Mouse (Mus musculus) kidney, postnatal 25 days (tissue): ENCODE results near the gene Mrpl55.
"Not testable (repeated sequence)": the region's sequence is repeated elsewhere in the genome, so short reads cannot be mapped to it uniquely, and the experiment has no call there.

Experiments used
- DNase-seq, 2 experiments: peaks; one replicate each; pipeline ENCODE4 v3.0.0; 2021; ENCODE audit warnings: mixed read lengths in 2 of 2

The Mrpl55 gene

DNA sequence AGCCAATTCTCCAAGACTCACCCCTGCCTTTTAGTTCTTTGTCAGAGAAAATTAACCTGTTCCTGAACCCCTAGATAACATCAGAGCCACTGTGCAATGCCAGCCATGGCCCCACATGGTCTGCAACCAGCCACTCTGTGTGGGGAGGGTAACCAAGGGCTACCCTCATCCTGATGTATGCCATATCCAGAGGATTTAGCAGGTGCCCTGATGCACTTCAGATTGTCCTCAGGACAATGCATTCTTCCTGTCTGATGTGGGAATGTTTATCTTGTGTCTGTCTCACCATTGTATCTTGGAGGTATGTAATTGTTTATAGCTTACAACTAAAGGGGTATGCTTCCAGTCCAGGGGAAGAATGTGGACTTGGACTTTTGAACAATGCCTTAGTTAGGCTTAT lies 6.1 kb upstream of the Mrpl55 start:
- DNase-seq = no peak

DNA sequence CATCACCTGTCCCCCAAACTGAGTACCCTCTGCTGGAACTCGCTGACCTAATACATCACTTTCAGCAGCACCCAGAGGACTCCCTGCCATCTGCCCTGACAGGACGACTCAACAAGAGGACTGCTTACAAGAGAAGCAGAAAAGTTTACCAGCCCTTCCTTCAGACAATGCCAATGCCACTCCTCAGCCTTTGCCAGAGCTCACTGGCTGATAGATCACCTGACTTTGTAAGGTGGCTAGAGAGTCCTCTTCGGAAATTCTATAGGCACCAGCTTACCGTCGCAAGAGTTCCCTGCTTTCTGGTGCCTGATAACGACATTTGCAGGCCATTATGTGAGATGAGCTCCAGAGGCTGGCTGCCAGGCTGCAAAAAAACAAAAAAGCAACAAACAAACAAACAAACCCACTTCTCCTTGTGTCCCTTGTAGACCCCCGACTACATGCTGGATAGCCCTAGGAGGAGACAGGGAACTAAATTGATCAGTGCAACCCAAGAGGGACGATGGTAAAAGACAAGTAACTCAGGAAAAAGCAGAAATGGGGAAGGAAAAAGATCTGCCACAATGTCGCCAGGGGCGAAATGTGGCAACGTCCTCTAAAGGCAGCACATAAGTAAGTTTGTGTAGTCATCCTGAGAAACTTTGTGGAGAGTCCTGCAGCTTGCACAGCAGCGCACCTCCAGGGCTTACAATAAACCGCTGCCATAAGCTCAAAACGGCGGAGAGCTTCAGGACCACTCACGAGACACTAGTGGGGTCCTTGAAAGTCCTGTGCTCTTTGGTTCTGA lies 877 bp upstream of the Mrpl55 start:
- DNase-seq = no peak

DNA sequence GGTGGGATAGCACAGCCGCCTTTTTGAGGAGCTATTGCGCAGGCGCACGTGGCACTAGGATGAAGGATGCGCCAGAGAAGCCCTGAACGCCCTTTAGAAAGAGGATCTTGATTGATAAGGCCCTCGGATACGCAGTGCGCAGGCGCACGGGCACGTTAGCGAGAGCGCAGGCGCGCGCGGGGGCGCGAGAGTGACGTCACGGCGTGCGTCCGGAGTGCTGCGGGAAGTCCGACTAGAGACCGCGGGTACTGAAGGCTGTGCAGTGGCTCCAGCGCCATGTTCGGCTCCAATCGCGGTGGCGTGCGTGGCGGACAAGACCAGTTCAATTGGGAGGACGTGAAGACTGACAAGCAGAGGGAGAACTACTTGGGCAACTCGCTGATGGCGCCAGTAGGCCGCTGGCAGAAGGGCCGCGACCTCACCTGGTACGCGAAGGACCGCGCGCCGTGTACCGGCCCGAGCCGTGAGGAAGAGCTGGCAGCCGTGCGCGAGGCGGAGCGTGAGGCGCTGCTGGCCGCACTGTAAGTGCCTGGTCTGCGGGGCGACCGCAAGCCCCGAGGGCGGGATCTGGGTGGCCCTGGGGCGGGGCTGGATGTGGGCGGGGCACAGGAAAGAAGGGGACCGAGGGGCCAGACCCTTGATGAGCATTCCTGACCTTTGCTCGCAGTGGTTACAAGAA lies 6.0 kb downstream of the Mrpl55 start, which contains the start of gene 2310033P09Rik:
TSS of gene 2310033P09Rik (plus strand) at position 169 of the 679 bp plus-strand sequence.
- peak; percentile 91 to 95 for DNase-seq

DNA sequence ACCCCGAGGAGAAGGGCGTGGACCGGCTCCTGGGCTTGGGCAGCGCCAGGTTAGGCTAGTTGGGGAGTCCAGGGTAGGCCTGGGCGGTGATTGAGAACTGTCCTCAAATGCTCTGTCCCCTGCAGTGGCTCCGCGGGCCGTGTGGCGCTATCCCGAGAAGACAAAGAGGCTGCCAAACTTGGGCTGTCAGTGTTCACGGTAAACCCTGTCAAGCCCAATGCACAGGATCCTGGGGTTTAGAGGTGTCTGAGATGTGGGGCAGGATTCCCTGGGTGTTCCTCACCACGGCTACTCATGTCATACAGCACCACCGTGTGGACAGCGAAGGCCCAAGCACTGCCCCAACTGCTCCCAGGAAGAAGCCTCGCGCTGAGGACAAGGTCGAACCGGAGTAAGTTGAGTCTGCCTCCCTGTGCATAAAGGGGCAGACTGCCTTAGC lies 6.7 kb downstream of the Mrpl55 start:
- peak; percentile 78 to 88 for DNase-seq

DNA sequence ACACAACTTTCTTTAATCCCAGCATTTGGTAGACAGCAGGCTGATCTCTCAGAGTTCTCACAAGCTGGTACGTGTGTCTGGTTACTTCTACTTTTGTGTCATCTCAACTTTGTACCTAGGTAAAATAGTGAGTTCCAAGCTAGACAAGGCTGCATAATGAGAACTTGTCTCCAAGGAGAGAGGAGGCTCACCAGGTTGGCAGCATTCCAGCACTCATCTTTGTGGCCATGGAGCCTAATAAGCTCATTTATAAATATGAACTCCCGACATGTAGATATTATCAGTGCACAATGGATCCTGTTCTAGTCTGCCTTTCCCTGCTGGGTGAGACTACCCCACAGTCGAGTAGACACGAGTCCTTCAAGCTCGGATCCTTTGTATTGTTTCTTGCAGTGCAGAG lies 7.3 kb downstream of the Mrpl55 start:
- DNase-seq = peak in 1 of 2 experiments; percentile 36

DNA sequence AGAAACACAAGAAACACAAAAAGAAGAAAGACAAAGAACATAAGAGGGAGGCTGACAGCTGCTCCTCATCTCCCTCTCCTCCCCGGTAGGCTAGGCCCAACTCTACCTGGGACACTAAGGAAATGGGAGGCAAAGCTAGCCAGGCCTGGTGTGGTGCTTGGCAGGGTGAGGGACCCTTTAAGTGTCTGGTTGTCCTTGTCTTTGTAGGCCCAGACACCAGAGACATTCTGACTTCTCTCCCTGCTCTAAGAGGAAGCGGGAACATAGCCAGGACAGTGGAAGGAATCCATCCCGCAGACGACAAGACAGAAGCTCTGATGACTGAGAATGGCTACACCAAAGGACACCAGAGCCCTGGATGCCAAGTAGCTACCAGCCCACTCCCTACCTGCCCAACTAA lies 7.7 kb downstream of the Mrpl55 start:
- DNase-seq = no peak

DNA sequence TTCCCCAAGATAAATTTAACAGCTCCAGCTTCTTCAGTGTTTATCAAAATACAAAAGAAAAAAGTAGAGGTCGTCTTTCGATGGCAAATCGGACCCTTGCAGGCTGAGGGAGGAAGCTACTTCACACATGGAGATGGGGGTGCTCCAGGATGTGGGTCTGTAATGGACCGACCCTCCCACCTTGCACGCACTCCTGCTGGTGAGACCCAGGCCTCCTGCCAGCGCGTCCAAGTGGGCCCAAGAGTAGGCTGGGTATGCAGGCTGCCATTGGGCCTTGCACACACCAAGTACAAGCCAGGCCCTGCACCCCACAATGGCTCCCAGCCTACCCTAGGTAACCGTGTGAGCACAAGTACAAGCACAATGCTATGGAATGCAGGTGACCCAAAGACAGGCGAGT lies 9.3 kb downstream of the Mrpl55 start:
- DNase-seq = not testable (repeated sequence)

DNA sequence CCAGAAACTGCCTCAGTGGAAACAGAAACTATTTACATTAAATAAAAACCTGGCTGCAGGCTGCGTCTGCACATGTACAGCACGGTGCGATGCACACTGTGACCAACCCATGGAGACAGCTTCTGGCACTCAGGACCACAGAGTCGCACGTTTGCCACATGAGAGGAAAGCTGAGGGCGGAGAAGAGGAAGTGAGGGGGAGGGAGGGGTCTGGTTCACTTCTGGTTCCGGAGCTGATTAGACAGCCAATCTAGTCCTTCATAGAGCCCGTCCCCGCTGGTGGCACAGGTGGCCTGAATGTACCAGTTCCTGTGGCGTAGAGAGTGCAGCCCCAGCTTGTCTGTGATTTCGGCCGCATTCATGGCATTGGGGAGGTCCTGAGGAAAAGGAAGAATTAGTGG lies 10.0 kb downstream of the Mrpl55 start:
- DNase-seq = not testable (repeated sequence)

DNA sequence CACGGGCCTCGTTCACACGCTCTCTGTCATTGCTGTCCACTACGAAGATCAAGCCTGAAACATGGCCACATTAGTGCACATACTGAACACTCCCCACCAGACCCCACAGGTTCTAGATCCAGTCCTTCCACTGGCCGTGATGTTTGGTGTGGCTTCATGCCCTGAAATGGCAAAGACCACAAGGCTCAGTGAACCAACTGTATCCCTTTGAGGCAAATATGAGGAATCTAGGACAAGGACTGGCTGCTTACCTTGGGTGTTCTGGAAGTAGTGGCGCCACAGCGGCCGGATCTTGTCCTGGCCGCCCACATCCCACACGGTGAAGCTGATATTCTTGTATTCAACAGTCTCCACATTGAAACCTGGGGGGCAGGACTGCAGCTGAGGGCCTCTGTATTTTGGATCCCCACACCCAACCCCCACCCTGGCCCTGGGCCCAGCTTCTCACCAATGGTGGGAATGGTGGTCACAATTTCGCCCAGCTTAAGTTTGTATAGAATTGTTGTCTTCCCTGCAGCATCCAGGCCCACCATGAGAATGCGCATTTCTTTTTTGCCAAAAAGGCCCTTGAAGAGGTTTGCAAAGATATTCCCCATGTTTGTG lies 10.7 kb downstream of the Mrpl55 start:
- DNase-seq = no peak

DNA sequence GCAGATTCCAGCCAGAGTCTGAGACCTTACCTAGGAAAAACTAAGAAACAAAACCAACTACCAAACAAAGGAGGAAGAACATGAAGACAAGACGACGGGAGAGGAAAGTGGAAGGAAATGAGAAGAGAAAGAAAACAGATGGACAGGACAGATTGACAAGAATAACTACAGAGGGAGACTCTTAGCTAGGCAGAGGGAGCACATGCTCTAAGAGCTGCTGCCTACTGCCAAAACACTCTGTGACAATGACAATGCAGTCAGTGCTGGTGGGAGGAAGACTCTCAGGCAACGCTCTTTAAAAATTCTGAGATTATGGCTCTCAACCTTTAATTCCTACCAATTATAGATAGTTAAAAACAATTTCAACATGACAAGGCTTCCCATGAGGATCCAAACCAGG lies 14.7 kb downstream of the Mrpl55 start:
- no peak for DNase-seq

DNA sequence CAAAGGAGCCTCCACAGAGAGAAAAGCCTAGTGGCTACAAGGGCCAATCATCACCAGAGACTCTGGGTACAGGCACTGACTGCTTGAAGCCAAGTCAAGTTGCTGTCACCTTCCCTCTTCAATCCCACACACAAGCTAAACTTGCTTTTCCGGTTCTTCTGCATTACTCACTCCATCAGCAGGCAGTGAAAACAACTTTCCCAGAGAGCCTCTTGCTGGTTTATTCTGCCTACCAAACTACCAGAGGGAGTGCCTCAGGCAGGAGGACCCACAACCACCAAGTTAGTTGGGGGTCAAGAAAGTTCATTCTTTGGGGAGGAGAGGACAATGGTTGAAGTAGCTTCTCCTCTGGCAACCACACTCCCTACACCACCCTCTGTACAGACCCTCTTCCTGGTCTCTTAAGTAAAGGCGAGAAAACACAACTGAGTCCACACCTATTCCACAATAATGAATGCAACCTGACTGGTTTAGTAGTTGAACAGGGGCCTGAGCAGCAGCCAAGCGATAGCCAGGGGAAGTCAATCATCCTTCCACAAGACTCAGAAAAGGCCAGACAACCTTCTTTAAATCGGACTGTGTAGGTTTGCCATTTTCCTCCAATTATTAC lies 16.2 kb downstream of the Mrpl55 start:
- peak; percentile 36 to 60 for DNase-seq

DNA sequence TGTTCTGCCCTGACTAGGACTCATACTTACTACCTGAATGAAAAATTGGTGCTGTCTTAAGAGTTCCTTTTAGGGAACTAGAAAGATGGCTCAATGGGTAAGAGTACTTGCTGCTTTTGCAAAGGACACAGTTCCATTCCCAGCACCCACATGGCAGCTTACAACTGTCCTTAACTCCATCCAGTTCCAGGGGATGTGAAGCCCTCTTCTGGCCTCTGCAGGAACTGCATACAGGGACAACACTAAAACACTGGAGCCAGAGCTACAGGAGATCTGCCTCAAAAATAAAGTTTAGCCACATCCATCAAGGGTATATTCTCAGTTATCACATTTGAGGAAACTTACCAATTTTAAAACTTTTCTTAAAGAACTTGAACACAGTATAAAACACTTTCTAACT lies 16.8 kb downstream of the Mrpl55 start:
- DNase-seq = peak; percentile 60 to 64

DNA sequence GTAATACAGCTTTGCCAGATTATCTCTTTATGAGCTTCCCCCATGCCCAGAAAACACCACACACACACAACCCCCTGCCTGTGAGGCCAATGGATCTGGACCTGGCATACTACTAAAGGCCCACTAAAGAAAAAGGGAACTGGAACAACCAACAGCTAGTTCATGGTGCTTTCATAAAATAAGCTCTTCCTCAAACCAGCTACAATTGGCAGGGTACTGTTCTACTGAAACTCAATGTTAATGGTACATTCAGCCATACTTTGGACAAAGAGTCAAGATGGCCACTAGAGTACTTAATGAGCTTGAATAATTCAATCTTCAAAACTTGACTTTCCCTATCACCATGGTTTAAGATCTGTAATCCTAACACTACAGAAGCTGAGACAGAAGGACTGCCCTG lies 19.3 kb downstream of the Mrpl55 start:
- DNase-seq = no peak

DNA sequence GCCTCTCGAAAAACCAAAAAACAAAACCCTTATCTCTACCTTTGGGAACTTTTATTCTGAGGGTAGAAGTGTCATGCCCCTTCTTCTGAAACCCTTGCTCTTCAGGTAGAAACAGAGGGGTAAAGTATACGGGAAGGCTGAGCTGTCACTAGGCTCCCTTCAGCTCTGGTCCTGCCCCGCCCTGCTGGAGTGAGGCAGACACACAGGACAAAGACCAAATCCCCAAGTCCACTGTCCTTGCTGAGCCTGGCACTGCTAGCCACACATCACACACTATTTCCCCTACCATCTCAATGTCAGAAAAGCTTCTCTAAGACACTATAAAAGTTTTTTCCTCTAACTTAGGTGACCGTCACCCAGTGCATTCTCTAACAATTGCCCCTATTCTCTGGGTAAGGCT lies 20.0 kb downstream of the Mrpl55 start:
- DNase-seq = peak; percentile 39 to 71

DNA sequence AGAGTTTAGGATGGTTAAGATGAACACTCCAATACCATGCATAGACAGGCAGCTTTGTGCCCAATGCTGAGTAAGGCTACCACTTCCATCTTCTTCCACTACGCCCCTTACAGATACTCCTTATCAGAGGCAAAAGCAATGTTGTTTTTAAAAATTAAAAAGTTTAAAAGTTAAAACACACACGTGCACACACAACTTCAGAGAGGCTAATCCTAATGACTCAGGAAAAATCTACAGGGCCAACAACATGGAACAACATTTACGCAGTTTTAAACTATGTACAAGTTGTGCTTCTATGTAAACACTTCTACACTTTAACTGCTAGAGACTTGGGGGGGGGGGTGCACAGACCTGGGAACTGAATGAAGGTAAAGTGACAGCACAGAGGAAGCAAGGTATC lies 21.7 kb downstream of the Mrpl55 start:
- no peak for DNase-seq

DNA sequence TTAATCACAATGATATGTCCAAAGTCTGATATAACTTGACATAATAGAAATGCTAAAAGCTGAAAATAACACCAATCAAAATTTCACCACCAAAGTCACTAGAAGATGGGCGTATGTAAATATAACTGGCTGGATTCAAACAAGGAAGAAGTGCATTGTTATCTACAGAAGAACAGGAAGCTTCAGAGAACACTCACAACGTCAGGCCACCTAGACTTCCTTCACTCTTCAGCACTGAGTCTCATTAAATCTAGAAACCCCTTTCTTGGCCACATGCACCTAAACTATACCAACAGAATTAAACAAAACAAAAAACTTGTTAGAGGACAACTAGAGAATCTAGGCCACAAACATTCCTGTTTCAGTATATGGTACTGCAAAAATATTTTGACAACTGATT lies 22.2 kb downstream of the Mrpl55 start:
- no peak for DNase-seq

DNA sequence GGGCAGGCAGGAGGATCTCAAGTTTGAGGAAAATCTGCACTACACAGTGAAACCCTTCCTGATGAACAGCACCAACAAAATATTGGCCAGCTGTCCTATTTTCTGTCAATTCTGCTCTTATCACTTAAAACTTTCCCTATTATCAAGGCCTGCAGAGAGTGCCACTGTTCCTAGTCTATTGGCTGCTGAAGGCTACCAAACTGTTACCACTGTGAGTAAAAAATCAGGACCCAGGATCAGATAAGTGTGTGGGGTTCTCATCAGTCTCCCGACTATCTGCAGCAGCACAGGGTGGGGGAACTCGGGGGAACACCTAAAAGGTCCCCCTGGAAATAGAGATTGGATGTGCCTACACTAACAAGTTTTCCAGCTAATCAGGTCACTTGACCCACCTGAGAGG lies 22.9 kb downstream of the Mrpl55 start:
- no peak for DNase-seq

DNA sequence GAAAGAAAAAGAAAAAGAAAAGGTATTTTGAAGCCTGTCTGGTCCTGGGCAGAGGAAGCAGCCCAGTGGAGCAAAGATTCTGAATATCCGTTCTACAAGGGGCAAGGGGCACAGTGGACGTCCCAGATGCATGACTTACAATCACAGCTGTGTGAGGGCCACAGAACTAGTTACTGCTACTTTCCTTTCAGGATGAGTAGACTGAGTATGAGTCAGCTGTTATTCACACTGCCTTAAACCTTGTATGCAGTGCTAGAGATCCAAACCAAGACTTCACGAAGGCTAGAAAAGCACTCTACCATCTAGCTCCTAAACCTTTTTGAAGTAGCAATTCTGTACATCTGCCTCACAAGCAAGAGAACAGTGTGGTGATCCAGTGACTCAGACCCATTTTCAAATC lies 24.0 kb downstream of the Mrpl55 start:
- DNase-seq = no peak

DNA sequence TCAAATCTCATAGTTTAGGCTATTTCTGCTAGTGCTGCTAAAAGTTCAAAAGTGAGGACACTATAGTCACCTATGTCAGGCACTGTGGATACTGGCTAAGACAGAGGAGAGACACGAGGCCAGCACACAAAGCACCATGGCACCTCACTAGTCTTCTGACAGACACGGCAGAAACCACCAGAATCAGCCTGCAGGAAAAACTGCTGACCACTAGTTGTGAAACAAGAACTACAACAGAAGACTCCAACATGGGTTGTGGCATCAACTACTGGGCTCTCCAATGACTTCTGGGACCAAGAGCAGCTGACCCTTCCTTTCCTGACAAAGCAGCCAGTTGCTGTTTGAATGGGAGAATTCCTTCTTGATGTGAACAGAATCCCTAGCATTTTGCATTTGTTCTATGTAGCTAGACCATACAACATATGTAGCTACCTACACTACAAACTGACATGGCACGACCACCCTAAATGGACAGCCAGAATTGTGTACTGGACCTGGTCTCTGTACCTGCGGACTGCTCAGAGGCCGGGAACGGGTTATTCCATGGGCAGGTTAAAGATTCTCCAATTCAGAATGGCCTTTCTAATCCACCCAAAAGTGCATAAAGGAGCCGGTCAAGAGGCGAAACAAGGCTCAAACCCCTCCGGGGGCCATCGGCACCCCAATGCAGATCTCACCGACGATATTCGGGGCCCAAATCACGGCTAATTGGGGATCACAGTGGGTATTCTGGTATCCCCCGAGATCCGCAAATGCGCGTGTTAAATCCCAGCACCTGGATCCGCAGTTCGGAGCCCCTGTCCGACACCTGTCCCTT lies 24.7 kb downstream of the Mrpl55 start:
- peak in 1 of 2 experiments; percentile 52 for DNase-seq

DNA sequence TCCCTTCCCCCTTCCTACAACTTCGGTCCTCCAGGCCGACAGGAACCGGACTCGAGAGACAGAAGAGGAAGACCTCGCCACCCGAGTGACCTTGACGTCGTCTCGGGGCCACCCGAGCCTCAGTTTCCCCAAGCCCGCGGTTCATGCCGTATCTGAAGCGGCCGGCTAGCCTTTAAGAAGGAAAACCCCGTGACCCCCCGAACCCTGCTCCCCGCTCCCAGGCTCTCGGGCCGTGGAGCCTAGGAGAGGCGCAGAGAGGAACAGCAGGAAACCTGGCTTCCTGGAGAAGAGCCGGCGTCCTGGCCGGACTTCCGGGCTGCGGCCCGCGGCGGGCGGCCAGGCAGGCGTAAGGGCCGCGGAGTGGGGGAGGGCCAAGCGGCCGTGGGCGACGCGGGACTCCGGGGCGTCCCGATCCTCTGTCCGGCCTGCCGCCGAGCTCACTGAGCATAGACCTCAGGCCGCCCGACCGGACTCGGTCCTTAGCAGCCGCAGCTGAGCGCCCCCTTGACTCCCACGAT lies 25.4 kb downstream of the Mrpl55 start:
- no peak for DNase-seq

DNA sequence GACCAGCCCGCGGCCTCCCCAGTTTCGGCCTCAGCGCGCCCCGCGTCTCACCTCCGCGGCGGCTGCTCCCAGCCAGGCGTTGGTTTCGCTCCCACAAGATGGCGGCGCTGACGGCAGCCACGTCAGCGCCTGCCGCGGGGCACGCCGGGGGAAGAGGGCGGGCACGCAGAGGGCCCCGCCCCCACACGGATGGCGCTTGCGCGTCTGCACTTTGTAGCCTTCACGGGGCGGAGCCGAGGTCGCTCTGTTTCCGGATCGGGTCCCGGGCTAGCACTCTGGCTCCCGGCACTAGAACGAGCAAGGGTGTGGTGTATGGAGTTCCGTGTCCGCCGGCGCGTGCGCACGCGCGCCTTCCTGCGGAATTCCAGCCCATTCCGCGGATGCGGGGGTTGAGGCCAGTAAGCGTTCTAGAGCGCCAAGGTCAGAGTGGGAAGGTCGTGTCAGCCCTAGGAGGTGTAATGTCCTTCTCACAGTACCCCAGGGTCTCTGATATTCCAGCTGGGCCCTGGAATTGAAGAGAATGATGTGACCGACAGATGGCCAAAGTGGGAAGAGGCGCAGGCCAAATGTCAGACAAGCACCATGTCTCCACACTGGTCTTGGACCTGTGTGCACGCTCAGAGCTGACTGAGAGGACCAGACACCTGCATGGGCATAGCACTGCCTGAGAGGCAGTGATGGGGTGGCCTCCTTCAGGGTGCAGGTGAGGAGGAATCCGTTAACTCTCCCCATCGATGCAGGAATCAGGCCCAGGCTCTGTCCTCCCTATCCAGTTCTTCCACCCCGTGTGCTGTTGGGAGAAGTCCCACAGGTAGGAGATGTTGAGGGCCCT lies 26.1 kb downstream of the Mrpl55 start, which contains the start of gene Arf1:
TSS of gene Arf1 (minus strand) at position 149 of the 832 bp plus-strand sequence.
- DNase-seq = peak; percentile 98
